Mouse (Mus musculus) bone marrow macrophage, adult 2 months (primary cell): ENCODE measurements around the gene Wfdc15a. TPM values are rescaled to one million over a fixed set of nuclear protein-coding genes. Genes with fewer than 3 reads are reported as not detected.

Source experiments
- H3K27ac ChIP-seq: 2 replicates; pipeline ENCODE4 v1.5.1; 2012; ENCODE audit warnings: low read depth, low read length; ENCODE audit not compliant: insufficient read depth
- H3K4me1 ChIP-seq: 2 replicates; pipeline ENCODE4 v1.6.1; 2012; ENCODE audit warnings: low read length; ENCODE audit not compliant: control insufficient read depth, insufficient read depth
- H3K4me3 ChIP-seq: 2 replicates; pipeline ENCODE4 v1.5.1; 2012; ENCODE audit warnings: mild to moderate bottlenecking, low read length, moderate library complexity; ENCODE audit not compliant: insufficient read depth
- CTCF ChIP-seq: IDR thresholded peaks from 2 replicates; pipeline ENCODE4 v1.5.1; 2012; ENCODE audit warnings: low read depth, mild to moderate bottlenecking, low read length, moderate library complexity
- POLR2A ChIP-seq: IDR thresholded peaks from 2 replicates; pipeline ENCODE4 v1.6.1; 2012; ENCODE audit warnings: mild to moderate bottlenecking, low read depth, low read length, borderline replicate concordance
- polyA plus RNA-seq: library from polyadenylated mRNA; stranded (reverse); fragments of >200 nt; gene quantifications from 2 replicates; pipeline ENCODE4 v1.2.4, GENCODE M21; 2012; ENCODE audit not compliant: missing spikeins, insufficient read depth, insufficient read length

Wfdc15a gene
- polyA plus RNA-seq, 1 experiment = not detected

GRCm38 (mm10) chr2:164180124-164180523 is 19.8 kb downstream of the Wfdc15a start:
- no peak overlapping the region for H3K27ac ChIP-seq
- TF ChIP-seq POLR2A (no peak), CTCF (peak; percentile 67)
- H3K4me3 ChIP-seq = no peak overlapping the region
- H3K4me1 ChIP-seq = no peaks in the 10 kb centered on the region

GRCm38 (mm10) chr2:164177831-164178230 is 22.1 kb downstream of the Wfdc15a start:
- no peak for TF ChIP-seq POLR2A
- TF ChIP-seq CTCF = no peak
- Histone ChIP-seq H3K4me1 (no peaks in the 10 kb centered on the region), H3K27ac (no peak overlapping the region), H3K4me3 (no peak overlapping the region)

- no peak overlapping the region for H3K27ac ChIP-seq
- TF ChIP-seq POLR2A = no peak
- TF ChIP-seq CTCF = no peak
- no peaks in the 10 kb centered on the region for H3K4me1 ChIP-seq
- H3K4me3 ChIP-seq = no peak overlapping the region
Measured at GRCm38 (mm10) chr2:164175850-164176249, 24.1 kb downstream of the Wfdc15a start.

- no peak overlapping the region for H3K27ac ChIP-seq
- H3K4me1 ChIP-seq = no peaks in the 10 kb centered on the region
- H3K4me3 ChIP-seq = no peak overlapping the region
- TF ChIP-seq CTCF (no peak), POLR2A (no peak)
Measured at GRCm38 (mm10) chr2:164174649-164175395, 25.1 kb downstream of the Wfdc15a start.

- Histone ChIP-seq H3K27ac (no peak overlapping the region), H3K4me3 (no peak overlapping the region), H3K4me1 (no peaks in the 10 kb centered on the region)
- no peak for TF ChIP-seq CTCF
- TF ChIP-seq POLR2A = no peak
Measured at GRCm38 (mm10) chr2:164173394-164173793, 26.5 kb downstream of the Wfdc15a start.

- no peak for TF ChIP-seq CTCF
- TF ChIP-seq POLR2A = no peak
- Histone ChIP-seq H3K4me3 (no peak within 1 kb of the TSS), H3K4me1 (no peaks in the 10 kb centered on the region), H3K27ac (no peak within 1 kb of the TSS)
Measured at GRCm38 (mm10) chr2:164170902-164171301, 29.0 kb downstream of the Wfdc15a start, which contains the start of gene Kcns1. Kcns1 (minus strand) TSS chr2:164171113.

GRCm38 (mm10) chr2:164170326-164170725 is 29.6 kb downstream of the Wfdc15a start:
- Histone ChIP-seq H3K4me3 (no peak overlapping the region), H3K4me1 (no peaks in the 10 kb centered on the region), H3K27ac (no peak overlapping the region)
- TF ChIP-seq CTCF (no peak), POLR2A (no peak)

- TF ChIP-seq POLR2A = no peak
- H3K27ac ChIP-seq = no peak overlapping the region
- H3K4me3 ChIP-seq = no peak overlapping the region
- no peaks in the 10 kb centered on the region for H3K4me1 ChIP-seq
Measured at GRCm38 (mm10) chr2:164168571-164168946, 31.4 kb downstream of the Wfdc15a start.

- H3K27ac ChIP-seq = no peak overlapping the region
- no peak overlapping the region for H3K4me3 ChIP-seq
- TF ChIP-seq POLR2A (no peak), CTCF (no peak)
- no peaks in the 10 kb centered on the region for H3K4me1 ChIP-seq
Measured at GRCm38 (mm10) chr2:164167752-164168570, 32.0 kb downstream of the Wfdc15a start.

GRCm38 (mm10) chr2:164164941-164165340 is 35.0 kb downstream of the Wfdc15a start:
- Histone ChIP-seq H3K4me1 (no peaks in the 10 kb centered on the region), H3K4me3 (no peak overlapping the region), H3K27ac (no peak overlapping the region)
- no peak for TF ChIP-seq POLR2A
- no peak for TF ChIP-seq CTCF
